Mouse (Mus musculus): ENCODE data around the gene Meis2. TPM values are rescaled to one million over a fixed set of nuclear protein-coding genes. Genes with fewer than 3 reads are reported as not detected.

The Meis2 gene
- total RNA-seq, 1 experiment from 2014 or later, result not detected

DNA sequence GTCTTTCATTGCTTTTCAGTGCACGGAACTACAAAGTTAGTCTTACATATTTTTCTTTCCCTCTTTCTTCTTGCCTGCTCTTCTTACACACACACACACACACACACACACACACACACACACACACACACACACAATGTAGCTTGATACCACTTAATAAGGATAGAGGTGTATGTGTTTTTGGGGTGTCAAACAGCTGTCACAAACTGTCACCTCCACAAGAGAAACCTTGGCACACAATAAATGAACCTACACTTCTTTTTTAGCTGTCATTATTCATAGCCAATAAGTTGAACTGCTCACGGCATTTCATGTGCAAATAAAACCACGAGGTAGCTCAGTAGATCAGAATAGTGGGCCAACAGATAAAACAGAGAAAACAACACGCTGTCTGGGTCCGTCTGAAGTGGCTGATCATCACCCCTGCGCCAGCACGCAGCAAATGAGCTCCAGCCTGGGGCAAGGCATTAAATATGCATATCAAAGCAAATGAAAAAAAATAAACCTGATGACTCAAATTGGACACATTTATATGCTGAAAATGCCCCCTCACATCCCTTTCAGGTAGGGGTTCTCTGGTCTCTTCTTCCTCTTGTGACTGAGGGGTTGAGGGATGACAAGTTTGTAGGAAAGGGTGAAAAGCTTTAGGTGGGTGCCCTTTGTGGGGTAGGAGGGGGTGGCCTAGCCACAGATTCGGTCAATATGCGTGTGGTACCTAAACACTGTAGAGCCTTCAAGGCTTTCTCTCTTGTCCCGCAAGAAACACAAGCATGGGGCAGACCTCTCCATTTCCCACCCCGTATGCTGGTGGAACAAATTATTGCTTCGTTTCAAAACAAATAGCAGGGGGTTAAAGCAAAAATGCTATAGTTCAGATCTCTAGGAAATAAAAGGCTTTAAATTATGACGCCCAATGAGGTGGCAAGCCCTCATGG lies 9.7 kb downstream of the Meis2 start:
- ATAC-seq (ENCODE audit: extremely low read depth, insufficient number of reproducible peaks, low FRiP score, poor library complexity, severe bottlenecking), result no peak

- no peak for ATAC-seq (ENCODE audit: extremely low read depth, insufficient number of reproducible peaks, low FRiP score, poor library complexity, severe bottlenecking)
These were observed 11.7 kb downstream of the Meis2 start for GRCm38 (mm10) chr2:116053931-116054330.

DNA sequence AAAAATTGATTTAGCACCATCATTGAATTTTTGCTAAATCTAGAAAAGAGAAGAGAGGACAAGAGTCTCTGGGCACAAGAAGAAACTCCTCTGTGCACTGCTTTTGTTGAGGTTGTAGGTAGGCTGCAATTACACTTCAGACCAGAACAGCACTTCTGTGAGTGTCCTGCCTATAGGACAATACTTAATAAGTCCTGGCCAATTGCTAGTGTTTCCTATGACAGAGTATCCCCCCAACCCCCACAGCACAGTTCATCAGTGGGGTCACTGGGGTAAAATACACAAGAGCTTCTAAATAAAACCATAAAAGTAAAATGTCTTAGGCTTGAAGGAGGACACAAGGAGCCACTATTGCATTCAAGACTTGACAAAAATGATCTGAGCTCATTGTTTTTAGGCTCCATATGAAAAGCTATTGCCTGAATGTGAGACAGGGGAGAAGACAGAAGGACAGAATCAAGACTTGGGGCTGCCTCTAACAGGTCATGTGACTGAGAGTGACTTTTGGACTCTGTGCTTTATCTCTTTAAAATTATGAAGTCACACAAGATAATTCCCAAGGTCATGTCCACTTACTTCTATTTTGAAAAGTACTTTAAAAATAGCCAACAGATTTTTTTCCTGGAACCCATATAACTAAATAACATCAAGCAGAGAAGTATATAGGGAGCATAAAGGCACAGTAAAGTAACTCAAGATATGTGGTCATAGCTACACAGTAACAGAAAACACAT lies 12.8 kb downstream of the Meis2 start:
- ATAC-seq (ENCODE audit: extremely low read depth, insufficient number of reproducible peaks, low FRiP score, poor library complexity, severe bottlenecking), result no peak

- no peak for ATAC-seq (ENCODE audit: extremely low read depth, insufficient number of reproducible peaks, low FRiP score, poor library complexity, severe bottlenecking)
These were observed 13.6 kb downstream of the Meis2 start for GRCm38 (mm10) chr2:116051906-116052614.

DNA sequence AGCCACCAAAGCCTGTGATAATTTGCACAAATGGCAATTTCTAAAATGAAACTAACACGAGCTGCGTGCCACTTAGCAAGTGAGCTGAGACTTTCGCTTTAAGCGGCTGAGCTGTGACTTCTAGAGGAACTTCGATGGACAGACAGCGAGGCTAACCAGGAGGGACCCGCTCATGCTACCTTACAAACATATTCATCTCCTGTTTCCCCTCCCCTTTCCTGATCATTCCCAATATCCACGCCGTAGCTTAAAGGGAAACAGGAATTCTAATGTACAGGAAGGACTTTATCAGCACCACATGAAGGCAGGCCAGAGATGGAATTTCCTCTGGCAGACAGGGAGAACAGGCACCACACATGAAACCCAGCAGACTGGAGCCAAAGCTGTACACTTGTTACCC lies 15.9 kb downstream of the Meis2 start:
- no peak for ATAC-seq (ENCODE audit: extremely low read depth, insufficient number of reproducible peaks, low FRiP score, poor library complexity, severe bottlenecking)

DNA sequence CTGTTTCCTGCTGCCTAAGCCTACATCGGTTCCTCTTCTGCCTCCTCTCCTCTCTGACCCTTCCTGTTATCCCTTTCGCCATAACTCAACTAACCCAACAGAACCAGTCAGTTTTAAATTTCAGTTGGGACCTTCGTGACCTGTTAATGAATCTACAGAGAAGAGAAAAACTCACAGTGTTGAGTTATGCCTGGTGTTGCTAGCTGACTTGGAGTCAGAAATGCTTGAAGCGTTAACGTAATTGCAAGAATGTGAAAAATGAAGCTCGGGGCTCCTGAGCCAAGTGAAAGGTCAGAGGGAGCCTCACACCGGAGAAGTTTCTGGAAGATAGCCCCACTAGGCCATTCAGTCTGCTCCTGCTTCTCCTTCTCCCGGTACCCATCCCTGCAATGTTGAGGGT lies 18.3 kb downstream of the Meis2 start:
- ATAC-seq (ENCODE audit: extremely low read depth, insufficient number of reproducible peaks, low FRiP score, poor library complexity, severe bottlenecking), result no peak

GRCm38 (mm10) chr2:116045048-116045447 lies 20.6 kb downstream of the Meis2 start:
- no peak for ATAC-seq (ENCODE audit: extremely low read depth, insufficient number of reproducible peaks, low FRiP score, poor library complexity, severe bottlenecking)

GRCm38 (mm10) chr2:116042934-116043698 lies 22.5 kb downstream of the Meis2 start:
- ATAC-seq (ENCODE audit: extremely low read depth, insufficient number of reproducible peaks, low FRiP score, poor library complexity, severe bottlenecking), result no peak

GRCm38 (mm10) chr2:116042447-116042846 lies 23.2 kb downstream of the Meis2 start:
- ATAC-seq (ENCODE audit: extremely low read depth, insufficient number of reproducible peaks, low FRiP score, poor library complexity, severe bottlenecking), result no peak

DNA sequence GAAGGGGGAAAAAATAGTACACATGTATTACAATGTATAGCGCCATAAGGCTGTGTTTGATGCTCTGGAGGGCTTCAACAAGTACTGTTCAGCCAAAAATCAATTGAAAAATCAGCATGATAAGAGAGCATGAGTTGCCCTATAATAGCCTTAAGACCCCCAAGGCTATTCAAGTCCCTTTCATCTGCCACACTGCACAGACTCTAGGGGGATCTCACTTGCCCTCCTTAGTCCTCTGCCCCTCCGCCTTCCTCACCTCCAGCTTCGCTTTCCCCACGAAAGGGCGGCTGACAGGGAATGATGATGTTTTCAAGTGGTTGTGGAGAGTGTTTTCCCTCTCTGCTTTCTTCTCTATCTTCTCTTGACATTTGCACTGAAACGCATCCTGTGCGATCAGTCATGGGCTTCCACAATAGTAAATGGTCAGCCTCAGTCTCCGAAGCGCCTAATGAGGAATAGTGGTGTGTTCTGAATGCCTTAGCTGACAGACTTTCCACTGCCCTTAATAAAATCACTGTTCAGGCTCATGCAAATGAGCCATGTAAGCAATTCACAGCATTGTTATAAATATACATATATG lies 23.9 kb downstream of the Meis2 start:
- ATAC-seq (ENCODE audit: extremely low read depth, insufficient number of reproducible peaks, low FRiP score, poor library complexity, severe bottlenecking), result no peak

DNA sequence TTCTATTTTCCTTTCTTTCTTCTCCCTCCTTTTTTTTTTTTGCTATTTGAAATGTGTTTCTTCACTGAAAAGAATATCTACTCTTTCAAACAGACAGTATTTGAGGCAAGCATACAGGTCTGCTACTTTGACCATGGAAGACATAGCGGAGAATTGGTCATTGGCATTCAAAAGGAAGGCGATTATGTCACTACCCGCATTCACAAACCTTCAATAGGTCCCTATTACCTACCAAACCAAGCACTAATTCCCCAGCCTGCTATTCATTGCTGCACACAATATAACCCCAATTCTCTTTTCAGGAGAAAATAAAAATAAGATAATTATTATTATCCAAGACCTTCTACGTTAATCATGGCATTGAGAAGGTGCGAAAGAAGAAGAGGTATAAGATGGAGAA lies 30.3 kb downstream of the Meis2 start:
- ATAC-seq (ENCODE audit: extremely low read depth, insufficient number of reproducible peaks, low FRiP score, poor library complexity, severe bottlenecking), result no peak

GRCm38 (mm10) chr2:116028127-116028526 lies 37.5 kb downstream of the Meis2 start:
- no peak for ATAC-seq (ENCODE audit: extremely low read depth, insufficient number of reproducible peaks, low FRiP score, poor library complexity, severe bottlenecking)

- ATAC-seq (ENCODE audit: extremely low read depth, insufficient number of reproducible peaks, low FRiP score, poor library complexity, severe bottlenecking), result no peak
These were observed 42.8 kb downstream of the Meis2 start for GRCm38 (mm10) chr2:116022876-116023275.

- no peak for ATAC-seq (ENCODE audit: extremely low read depth, insufficient number of reproducible peaks, low FRiP score, poor library complexity, severe bottlenecking)
These were observed 43.7 kb downstream of the Meis2 start for GRCm38 (mm10) chr2:116021931-116022330.

GRCm38 (mm10) chr2:116021046-116021445 lies 44.6 kb downstream of the Meis2 start:
- no peak for ATAC-seq (ENCODE audit: extremely low read depth, insufficient number of reproducible peaks, low FRiP score, poor library complexity, severe bottlenecking)

- no peak for ATAC-seq (ENCODE audit: extremely low read depth, insufficient number of reproducible peaks, low FRiP score, poor library complexity, severe bottlenecking)
These were observed 45.1 kb downstream of the Meis2 start for GRCm38 (mm10) chr2:116020451-116020951.

DNA sequence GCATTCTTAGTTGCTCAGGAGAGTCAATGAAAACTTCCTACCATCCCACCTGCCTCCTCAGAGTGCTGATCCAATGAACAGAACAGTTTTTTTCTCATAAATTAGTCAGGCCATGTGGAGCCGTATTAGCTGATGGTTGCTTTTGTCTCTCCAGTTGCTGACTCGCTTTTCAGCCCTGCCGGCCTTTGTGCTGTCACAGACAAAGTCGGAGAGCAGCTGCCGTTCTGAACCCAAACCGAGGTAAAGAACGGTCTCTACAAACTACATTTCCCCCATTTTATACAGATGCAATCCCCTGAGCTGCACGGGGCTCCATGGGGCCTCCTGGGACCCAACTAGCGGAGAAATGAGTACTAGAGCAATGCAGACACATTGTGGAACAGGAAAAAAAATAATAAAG lies 45.7 kb downstream of the Meis2 start:
- ATAC-seq (ENCODE audit: extremely low read depth, insufficient number of reproducible peaks, low FRiP score, poor library complexity, severe bottlenecking), result no peak

- no peak for ATAC-seq (ENCODE audit: extremely low read depth, insufficient number of reproducible peaks, low FRiP score, poor library complexity, severe bottlenecking)
These were observed 46.2 kb downstream of the Meis2 start for GRCm38 (mm10) chr2:116019466-116019794.
